Mouse (Mus musculus) hindbrain, embryonic 10.5 days (tissue): Measurements from ENCODE around the gene Col23a1. TPM values are rescaled to one million over a fixed set of nuclear protein-coding genes. Genes with fewer than 3 reads are reported as not detected.
A peak's percentile ranks its signal among the peaks of the same experiment; 100 is the strongest.

ENCODE experiments used
- DNase-seq: peaks from one replicate; pipeline ENCODE4 v3.0.0-alpha.2; 2017; ENCODE audit warnings: low spot score
- H3K27ac ChIP-seq: fragments of 300-500 bp; sonication (generic); 2 replicates; pipeline ENCODE4 v1.5.1; 2016; ENCODE audit warnings: mild to moderate bottlenecking, moderate library complexity
- H3K27me3 ChIP-seq: fragments of 300-500 bp; sonication (generic); 2 replicates; pipeline ENCODE4 v1.6.1; 2016; ENCODE audit warnings: mild to moderate bottlenecking; ENCODE audit not compliant: poor library complexity, insufficient read depth, severe bottlenecking
- H3K36me3 ChIP-seq: fragments of 300-500 bp; sonication (generic); 2 replicates; pipeline ENCODE4 v1.6.1; 2016; ENCODE audit warnings: mild to moderate bottlenecking, moderate library complexity
- H3K4me1 ChIP-seq: fragments of 300-500 bp; sonication (generic); replicated peaks from 2 replicates; pipeline ENCODE4 v1.6.1; 2016; ENCODE audit warnings: mild to moderate bottlenecking
- H3K4me3 ChIP-seq: fragments of 300-500 bp; sonication (generic); 2 replicates; pipeline ENCODE4 v1.5.1; 2016; ENCODE audit warnings: mild to moderate bottlenecking, moderate library complexity
- H3K9me3 ChIP-seq: fragments of 300-500 bp; sonication (generic); 2 replicates; pipeline ENCODE4 v1.6.1; 2016; ENCODE audit warnings: mild to moderate bottlenecking, moderate library complexity
- WGBS: fragments of 180-500 bp; shearing (Covaris S2); methylation state at CpG from one replicate; pipeline ENCODE4 v1.1.7; 2016; 5-methylcytosine and 5-hydroxymethylcytosine counted together
- polyA plus RNA-seq: library from polyadenylated mRNA; unstranded; fragments of >200 nt; fragmentation: Nextera tagmentation; extraction: Ambion mirVana; gene quantifications from 2 replicates; pipeline ENCODE4 v1.2.1, GENCODE M21; 2016

The Col23a1 gene
- polyA plus RNA-seq, 1 experiment from 2014 or later, result 16.6 TPM

GRCm38 (mm10) chr11:51584057-51584430, 294.3 kb downstream of the Col23a1 start:
- H3K27ac ChIP-seq, result peak overlapping the region; percentile 93
- peaks cover 40% of the 10 kb centered on the region for H3K36me3 ChIP-seq
- H3K4me1 ChIP-seq, result peaks cover 41% of the 10 kb centered on the region
- WGBS, result 17% methylated on average over 9 of the region's 9 CpGs
- no peaks in the 10 kb centered on the region for H3K9me3 ChIP-seq
- H3K27me3 ChIP-seq, result no peaks in the 10 kb centered on the region
- DNase-seq, result no peak
- H3K4me3 ChIP-seq, result peak overlapping the region; percentile 68

GRCm38 (mm10) chr11:51584431-51585248, 294.9 kb downstream of the Col23a1 start, which contains the start of gene Phykpl:
Gene Phykpl, plus strand, starts transcription at chr11:51584757.
- Histone ChIP-seq H3K9me3 (no peaks in the 10 kb centered on the region), H3K27me3 (no peaks in the 10 kb centered on the region), H3K4me3 (peak within 1 kb of the TSS; percentile 68), H3K36me3 (peaks cover 46% of the 10 kb centered on the region), H3K4me1 (peaks cover 41% of the 10 kb centered on the region), H3K27ac (peak within 1 kb of the TSS; percentile 93)
- under 1% methylated on average over 59 of the region's 59 CpGs for WGBS
- peak; percentile 98 for DNase-seq

- H3K9me3 ChIP-seq, result no peaks in the 10 kb centered on the region
- no peak for DNase-seq
- peaks cover 41% of the 10 kb centered on the region for H3K4me1 ChIP-seq
- H3K4me3 ChIP-seq, result peak overlapping the region; percentile 68
- H3K27ac ChIP-seq, result peak overlapping the region; percentile 93
- H3K27me3 ChIP-seq, result no peaks in the 10 kb centered on the region
- 73% methylated on average over 8 of the region's 8 CpGs for WGBS
- peaks cover 50% of the 10 kb centered on the region for H3K36me3 ChIP-seq
These were observed 296.0 kb downstream of the Col23a1 start for GRCm38 (mm10) chr11:51585608-51586252.

- H3K4me3 ChIP-seq, result no peak overlapping the region
- WGBS, result 95% methylated on average over 13 of the region's 13 CpGs
- H3K4me1 ChIP-seq, result peaks cover 41% of the 10 kb centered on the region
- H3K36me3 ChIP-seq, result peaks cover 57% of the 10 kb centered on the region
- H3K9me3 ChIP-seq, result no peaks in the 10 kb centered on the region
- H3K27ac ChIP-seq, result no peak overlapping the region
- no peak for DNase-seq
- no peaks in the 10 kb centered on the region for H3K27me3 ChIP-seq
These were observed 296.7 kb downstream of the Col23a1 start for GRCm38 (mm10) chr11:51586411-51586810.

GRCm38 (mm10) chr11:51587059-51587458, 297.3 kb downstream of the Col23a1 start:
- peaks cover 41% of the 10 kb centered on the region for H3K4me1 ChIP-seq
- 94% methylated on average over 1 of the region's 1 CpGs for WGBS
- H3K27me3 ChIP-seq, result no peaks in the 10 kb centered on the region
- H3K36me3 ChIP-seq, result peaks cover 63% of the 10 kb centered on the region
- H3K9me3 ChIP-seq, result no peaks in the 10 kb centered on the region
- no peak overlapping the region for H3K27ac ChIP-seq
- H3K4me3 ChIP-seq, result no peak overlapping the region
- no peak for DNase-seq

GRCm38 (mm10) chr11:51588833-51589232, 299.1 kb downstream of the Col23a1 start:
- H3K27me3 ChIP-seq, result no peaks in the 10 kb centered on the region
- no peak for DNase-seq
- WGBS, result 93% methylated on average over 3 of the region's 3 CpGs
- peaks cover 81% of the 10 kb centered on the region for H3K36me3 ChIP-seq
- H3K9me3 ChIP-seq, result no peaks in the 10 kb centered on the region
- H3K27ac ChIP-seq, result no peak overlapping the region
- H3K4me3 ChIP-seq, result no peak overlapping the region
- peaks cover 24% of the 10 kb centered on the region for H3K4me1 ChIP-seq

- H3K4me1 ChIP-seq, result peaks cover 12% of the 10 kb centered on the region
- peaks cover 93% of the 10 kb centered on the region for H3K36me3 ChIP-seq
- H3K27ac ChIP-seq, result no peak overlapping the region
- no peaks in the 10 kb centered on the region for H3K27me3 ChIP-seq
- no peak overlapping the region for H3K4me3 ChIP-seq
- no peaks in the 10 kb centered on the region for H3K9me3 ChIP-seq
- DNase-seq, result no peak
These were observed 300.3 kb downstream of the Col23a1 start for GRCm38 (mm10) chr11:51590002-51590401.

- Histone ChIP-seq H3K27me3 (no peaks in the 10 kb centered on the region), H3K9me3 (no peaks in the 10 kb centered on the region), H3K4me1 (peaks cover under 1% of the 10 kb centered on the region; the same call in 1 of the 2 replicates), H3K36me3 (peaks cover 100% of the 10 kb centered on the region), H3K27ac (no peak overlapping the region), H3K4me3 (no peak overlapping the region)
- 84% methylated on average over 7 of the region's 7 CpGs for WGBS
- no peak for DNase-seq
These were observed 301.4 kb downstream of the Col23a1 start for GRCm38 (mm10) chr11:51591168-51591567.

GRCm38 (mm10) chr11:51591915-51592314, 302.2 kb downstream of the Col23a1 start:
- no peak overlapping the region for H3K27ac ChIP-seq
- no peaks in the 10 kb centered on the region for H3K4me1 ChIP-seq
- no peaks in the 10 kb centered on the region for H3K9me3 ChIP-seq
- peaks cover 100% of the 10 kb centered on the region for H3K36me3 ChIP-seq
- H3K4me3 ChIP-seq, result no peak overlapping the region
- H3K27me3 ChIP-seq, result no peaks in the 10 kb centered on the region
- 93% methylated on average over 7 of the region's 7 CpGs for WGBS
- DNase-seq, result no peak

GRCm38 (mm10) chr11:51593368-51593767, 303.6 kb downstream of the Col23a1 start:
- 95% methylated on average over 4 of the region's 4 CpGs for WGBS
- Histone ChIP-seq H3K27ac (no peak overlapping the region), H3K4me1 (no peaks in the 10 kb centered on the region), H3K4me3 (no peak overlapping the region), H3K27me3 (no peaks in the 10 kb centered on the region), H3K9me3 (no peaks in the 10 kb centered on the region), H3K36me3 (peaks cover 100% of the 10 kb centered on the region)
- DNase-seq, result no peak

- no peaks in the 10 kb centered on the region for H3K27me3 ChIP-seq
- no peaks in the 10 kb centered on the region for H3K4me1 ChIP-seq
- DNase-seq, result no peak
- H3K36me3 ChIP-seq, result peaks cover 100% of the 10 kb centered on the region
- no peak overlapping the region for H3K4me3 ChIP-seq
- no peak overlapping the region for H3K27ac ChIP-seq
- WGBS, result 87% methylated on average over 6 of the region's 6 CpGs
- H3K9me3 ChIP-seq, result no peaks in the 10 kb centered on the region
These were observed 304.1 kb downstream of the Col23a1 start for GRCm38 (mm10) chr11:51593849-51594248.

GRCm38 (mm10) chr11:51594715-51595350, 305.1 kb downstream of the Col23a1 start:
- Histone ChIP-seq H3K4me1 (no peaks in the 10 kb centered on the region), H3K36me3 (peaks cover 100% of the 10 kb centered on the region), H3K27ac (no peak overlapping the region), H3K9me3 (no peaks in the 10 kb centered on the region), H3K4me3 (no peak overlapping the region), H3K27me3 (no peaks in the 10 kb centered on the region)
- DNase-seq, result no peak
- WGBS, result 79% methylated on average over 3 of the region's 3 CpGs
